8 mouse cellular contexts compared by ENCODE assay signal in the genomic region with DNA sequence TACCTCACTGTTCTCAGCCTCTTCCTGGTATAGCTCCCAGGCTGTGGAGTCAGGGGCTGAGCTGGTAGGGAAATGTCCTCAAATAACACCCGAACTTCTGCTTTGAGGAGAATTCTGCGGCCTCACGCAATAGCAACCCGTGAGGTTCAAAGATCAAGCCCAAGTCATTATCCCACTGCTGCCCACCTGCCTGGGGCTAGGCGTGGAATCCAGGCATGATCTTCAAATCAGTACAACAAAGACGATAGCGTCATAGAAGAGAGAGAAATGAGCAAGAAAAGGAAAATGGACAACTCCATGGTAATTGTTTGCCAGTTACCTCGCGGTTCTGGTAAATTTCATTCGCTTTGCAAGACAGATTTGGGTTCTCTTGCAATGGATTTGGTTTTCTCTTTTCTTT.
A peak's percentile ranks its signal among the peaks of the same experiment; 100 is the strongest.
DNase-seq lines count a peak whose midpoint lies in the region; ATAC-seq lines count a peak whose summit lies in the region.

No protein-coding gene starts in this region.

- no peaks in the 10 kb centered on the region for H3K9me3 ChIP-seq in embryonic facial prominence, embryonic 10.5 days
- H3K9me3 ChIP-seq in hindbrain, embryonic 15.5 days = no peaks in the 10 kb centered on the region
- no peaks in the 10 kb centered on the region for H3K9me3 ChIP-seq in midbrain, embryonic 10.5 days (replicated peaks)

- DNase-seq in heart, adult 11 months = peak; percentile 90
- DNase-seq in heart, adult 8-10 months (ENCODE audit: low spot score) = no peak
- DNase-seq in embryonic facial prominence, embryonic 10.5 days (ENCODE audit: low spot score) = no peak
- DNase-seq in midbrain, embryonic 10.5 days (ENCODE audit: low spot score) = no peak
- no peak for DNase-seq in ovary, postnatal 14 days (ENCODE audit: low spot score)
- no peak for DNase-seq in thymus, postnatal 4 days

- ATAC-seq in hindbrain, embryonic 15.5 days (ENCODE audit: low FRiP score, low read depth) = no peak
- ATAC-seq in activated CD4-positive, CD25-positive, alpha-beta regulatory T cell, adult 4 months = no peak

- peaks cover 27% of the 10 kb centered on the region for H3K27me3 ChIP-seq in embryonic facial prominence, embryonic 10.5 days (replicated peaks; ENCODE audit: low read depth, poor library complexity, severe bottlenecking)
- H3K27me3 ChIP-seq in hindbrain, embryonic 15.5 days = no peaks in the 10 kb centered on the region
- peaks cover 75% of the 10 kb centered on the region for H3K27me3 ChIP-seq in midbrain, embryonic 10.5 days (ENCODE audit: low read depth, poor library complexity, severe bottlenecking)

- no peak overlapping the region for H3K9ac ChIP-seq in hindbrain, embryonic 15.5 days

- peak overlapping the region; percentile 60 for H3K4me3 ChIP-seq in embryonic facial prominence, embryonic 10.5 days
- no peak overlapping the region; the same call in 1 of the 2 replicates for H3K4me3 ChIP-seq in hindbrain, embryonic 15.5 days
- peak overlapping the region; percentile 55 for H3K4me3 ChIP-seq in midbrain, embryonic 10.5 days

- peak overlapping the region; percentile 66 for H3K4me2 ChIP-seq in hindbrain, embryonic 15.5 days

- H3K27ac ChIP-seq in embryonic facial prominence, embryonic 10.5 days (replicated peaks) = no peak overlapping the region; the same call in 1 of the 2 replicates
- H3K27ac ChIP-seq in hindbrain, embryonic 15.5 days (replicated peaks) = peak overlapping the region; percentile 63
- H3K27ac ChIP-seq in midbrain, embryonic 10.5 days (replicated peaks) = no peak overlapping the region; the same call in 1 of the 2 replicates

- 57% methylated on average over 10 of the region's 10 CpGs for WGBS in embryonic facial prominence, embryonic 10.5 days
- 59% methylated on average over 10 of the region's 10 CpGs for WGBS in hindbrain, embryonic 15.5 days
- 61% methylated on average over 10 of the region's 10 CpGs for WGBS in midbrain, embryonic 10.5 days

- peaks cover 28% of the 10 kb centered on the region for H3K4me1 ChIP-seq in embryonic facial prominence, embryonic 10.5 days
- peaks cover 28% of the 10 kb centered on the region for H3K4me1 ChIP-seq in hindbrain, embryonic 15.5 days (replicated peaks)
- H3K4me1 ChIP-seq in midbrain, embryonic 10.5 days = peaks cover 37% of the 10 kb centered on the region

- H3K36me3 ChIP-seq in embryonic facial prominence, embryonic 10.5 days (replicated peaks) = no peaks in the 10 kb centered on the region
- no peaks in the 10 kb centered on the region for H3K36me3 ChIP-seq in hindbrain, embryonic 15.5 days
- no peaks in the 10 kb centered on the region for H3K36me3 ChIP-seq in midbrain, embryonic 10.5 days
